Mouse (Mus musculus) heart, adult 11 months (tissue): ENCODE measurements around the gene Fank1.
A peak's percentile ranks its signal among the peaks of the same experiment; 100 is the strongest.

Experiments
- DNase-seq: peaks from one replicate; pipeline ENCODE4 v3.0.0; 2022

The Fank1 gene

GRCm38 (mm10) chr7:133908966-133909365, 132.3 kb downstream of the Fank1 start:
- peak; percentile 74 for DNase-seq

- DNase-seq: peak; percentile 68
These were observed 133.2 kb downstream of the Fank1 start for GRCm38 (mm10) chr7:133909833-133910375.

DNA sequence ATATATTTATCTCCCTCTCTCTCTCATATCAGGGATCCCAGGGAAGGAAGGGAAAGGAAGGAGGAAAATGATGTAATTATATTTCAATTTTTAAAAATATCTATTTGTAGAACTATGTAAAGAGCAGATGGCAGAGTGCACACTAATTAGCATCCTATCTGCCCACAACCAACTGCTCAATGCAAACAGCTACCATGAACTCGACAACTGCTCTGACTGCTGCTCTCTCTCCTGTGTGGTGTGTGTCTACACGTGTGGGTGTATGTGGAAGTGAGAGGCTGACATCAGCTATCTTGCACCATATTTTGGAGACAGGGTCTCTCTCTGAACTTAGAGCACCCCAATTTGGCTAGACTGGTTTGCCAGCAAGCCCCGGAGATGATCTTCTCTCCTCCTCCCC, 135.2 kb downstream of the Fank1 start:
- peak; percentile 41 for DNase-seq

- peak; percentile 76 for DNase-seq
These were observed 139.6 kb downstream of the Fank1 start for GRCm38 (mm10) chr7:133916230-133916629.

DNA sequence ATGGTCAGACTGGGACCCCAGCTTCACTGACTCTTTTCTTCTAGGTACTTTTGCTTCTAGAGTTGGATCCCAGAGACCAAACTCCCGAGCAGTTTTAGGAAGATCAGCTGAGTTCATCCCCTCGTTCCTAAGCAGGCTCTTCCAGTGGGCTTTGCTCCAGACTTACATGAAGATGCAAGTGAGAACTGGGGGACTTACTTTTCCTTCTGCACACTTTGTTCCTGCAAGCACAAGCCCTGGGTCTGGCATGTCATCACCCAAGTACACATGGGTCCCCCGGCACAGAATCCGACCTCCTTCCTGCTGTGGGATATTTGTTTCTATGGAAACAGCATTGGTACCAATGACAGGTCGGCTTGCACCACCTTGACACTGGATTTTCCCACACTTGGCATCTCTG, 142.6 kb downstream of the Fank1 start:
- peak; percentile 61 for DNase-seq

GRCm38 (mm10) chr7:133919918-133920317, 143.3 kb downstream of the Fank1 start:
- DNase-seq: peak; percentile 94

GRCm38 (mm10) chr7:133920724-133921123, 144.1 kb downstream of the Fank1 start:
- DNase-seq: peak; percentile 93

DNA sequence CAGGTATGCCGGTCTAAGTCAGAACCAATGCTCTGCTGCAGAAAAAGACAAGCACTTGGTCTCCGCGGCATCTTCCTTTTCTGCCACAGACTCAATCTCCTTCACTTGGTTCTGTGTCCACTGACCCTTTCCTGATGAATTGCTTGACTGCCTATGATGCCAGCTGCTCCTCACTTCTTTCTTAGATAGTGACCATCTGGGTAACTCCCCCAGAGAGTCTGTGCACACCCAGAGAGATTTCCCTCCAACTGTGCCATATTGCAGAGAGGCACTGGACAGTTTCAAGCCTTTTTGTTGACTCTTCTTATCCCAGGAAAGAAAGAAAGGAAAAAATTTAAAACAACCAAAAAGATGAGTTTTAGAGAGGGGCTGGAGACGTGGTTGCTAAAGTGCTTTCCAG, 144.6 kb downstream of the Fank1 start:
- DNase-seq: no peak

DNA sequence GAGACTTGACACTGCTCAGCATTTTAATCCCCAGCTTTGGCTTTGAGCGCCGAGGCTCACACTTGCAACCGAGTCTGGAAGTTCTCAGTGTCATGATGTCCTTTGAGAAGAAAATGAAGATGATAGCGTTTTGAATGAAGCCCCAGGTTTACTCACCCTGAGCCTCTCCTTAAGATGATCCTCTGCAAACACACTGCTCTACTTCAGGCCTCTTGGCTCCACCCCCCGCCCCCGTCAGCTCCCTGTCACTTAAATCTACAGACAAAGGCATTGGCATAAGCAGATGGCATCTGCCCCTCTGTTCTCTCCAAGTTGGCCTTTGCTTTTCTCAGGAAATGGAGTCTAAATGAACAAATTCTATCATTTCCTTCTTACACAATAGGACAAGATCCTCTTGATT, 147.3 kb downstream of the Fank1 start:
- DNase-seq: no peak

DNA sequence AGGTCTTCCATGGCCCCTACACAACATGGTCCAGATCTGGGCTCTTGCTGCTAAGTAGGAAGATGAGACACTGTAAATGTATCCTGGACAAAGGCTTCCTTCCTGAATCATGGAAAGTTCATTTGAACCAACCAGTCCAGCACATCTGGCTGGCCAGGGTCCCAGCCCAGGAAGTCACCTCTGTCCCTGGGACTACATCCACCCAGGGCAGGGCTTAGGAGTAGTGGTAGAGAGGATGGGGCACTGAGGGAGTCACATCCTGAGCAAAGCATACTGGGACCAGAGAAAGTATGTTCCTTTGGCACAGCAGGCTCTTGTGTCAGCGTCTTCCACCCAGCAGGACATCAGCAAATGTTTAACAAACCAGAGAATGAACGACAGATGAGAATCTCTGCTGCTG, 149.1 kb downstream of the Fank1 start:
- DNase-seq: peak; percentile 89

- peak; percentile 68 for DNase-seq
These were observed 152.3 kb downstream of the Fank1 start for GRCm38 (mm10) chr7:133928981-133929380.
